Mouse (Mus musculus): ENCODE measurements at regions not wholly inside any gene's neighbourhood (a gene's known extent, or its start where the extent isn't known, plus 50 kb on each side); places are given as distances from the start of the nearest gene placed in this dataset.

GRCm38 (mm10) chr7:133468346-133468745 is 133.6 kb downstream of the Tex36 start:
- no peak for DNase-seq (ENCODE audit: low spot score)

- no peak for DNase-seq (ENCODE audit: low spot score)
Observed at GRCm38 (mm10) chr7:133467579-133467978, 134.4 kb downstream of the Tex36 start.

- DNase-seq (ENCODE audit: low spot score), result no peak
Observed at GRCm38 (mm10) chr7:133459306-133459705, 142.7 kb downstream of the Tex36 start.

DNA sequence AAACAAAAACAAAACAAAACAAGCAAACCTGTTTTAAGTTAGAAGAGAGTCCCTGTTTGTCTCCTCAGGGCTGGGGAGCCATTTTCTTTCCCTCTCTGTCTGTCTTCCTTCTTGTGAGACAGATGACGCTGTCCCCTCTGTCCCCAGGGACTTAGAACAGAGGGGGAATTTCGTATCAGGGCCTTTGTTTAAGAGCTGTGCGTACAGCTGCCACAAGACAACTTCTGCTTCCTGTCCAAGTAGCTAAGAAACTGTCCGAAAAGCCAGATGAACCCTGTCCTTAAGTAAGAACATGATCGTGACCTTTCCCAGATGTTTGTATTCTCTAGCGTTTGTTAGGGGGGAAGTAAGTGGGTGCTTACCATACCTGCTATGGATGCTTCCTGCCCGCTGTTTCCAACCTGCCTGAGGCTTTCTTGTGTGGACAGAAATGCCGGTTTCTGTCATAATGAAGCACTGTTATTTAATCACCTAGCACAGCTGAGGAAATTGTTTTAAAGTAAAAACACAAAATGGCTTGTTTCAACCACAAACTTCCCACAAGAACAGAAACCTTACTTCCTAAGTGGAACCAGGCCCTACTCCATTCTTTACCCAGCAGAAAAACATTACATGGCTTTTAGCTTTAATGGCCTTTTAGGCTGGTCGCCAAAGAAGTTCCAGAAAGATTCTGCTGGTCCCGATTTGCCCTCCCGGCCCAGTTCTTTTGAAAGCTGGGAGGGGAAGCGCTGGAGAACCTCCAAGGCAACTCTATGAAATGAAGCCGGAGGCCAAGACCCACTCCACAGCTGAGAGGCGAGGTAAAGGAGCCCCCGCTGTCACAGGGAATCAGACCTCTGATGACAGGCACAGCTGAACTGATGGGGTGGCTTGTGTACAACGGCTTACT is 144.3 kb downstream of the Tex36 start:
- no peak for DNase-seq (ENCODE audit: low spot score)

- no peak for DNase-seq (ENCODE audit: low spot score)
Observed at GRCm38 (mm10) chr7:133450246-133450645, 151.7 kb downstream of the Tex36 start.

DNA sequence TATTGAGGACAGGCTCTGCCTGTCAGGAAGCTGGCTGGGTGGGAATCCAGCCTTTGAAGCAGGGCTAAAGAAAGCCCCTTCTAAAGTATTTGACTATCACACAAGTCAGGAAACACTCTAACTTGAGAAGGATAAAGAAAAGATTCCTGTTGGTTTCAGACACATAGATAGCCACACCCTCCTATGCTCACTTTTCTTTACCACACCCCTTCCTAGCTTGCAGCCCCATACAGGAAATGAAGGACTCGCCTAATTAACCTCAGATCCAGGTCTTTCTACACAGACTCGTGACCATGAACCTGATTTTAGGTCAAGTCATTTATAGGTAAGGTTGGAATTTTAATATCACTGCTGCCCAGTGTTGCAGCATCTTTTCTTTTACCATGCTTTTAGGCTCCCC is 154.9 kb downstream of the Tex36 start:
- DNase-seq (ENCODE audit: low spot score), result no peak

GRCm38 (mm10) chr7:133441661-133442060 is 160.3 kb downstream of the Tex36 start:
- no peak for DNase-seq (ENCODE audit: low spot score)

GRCm38 (mm10) chr7:133441169-133441568 is 160.8 kb downstream of the Tex36 start:
- DNase-seq (ENCODE audit: low spot score), result no peak

GRCm38 (mm10) chr7:133440711-133441110 is 161.2 kb downstream of the Tex36 start:
- no peak for DNase-seq (ENCODE audit: low spot score)

DNA sequence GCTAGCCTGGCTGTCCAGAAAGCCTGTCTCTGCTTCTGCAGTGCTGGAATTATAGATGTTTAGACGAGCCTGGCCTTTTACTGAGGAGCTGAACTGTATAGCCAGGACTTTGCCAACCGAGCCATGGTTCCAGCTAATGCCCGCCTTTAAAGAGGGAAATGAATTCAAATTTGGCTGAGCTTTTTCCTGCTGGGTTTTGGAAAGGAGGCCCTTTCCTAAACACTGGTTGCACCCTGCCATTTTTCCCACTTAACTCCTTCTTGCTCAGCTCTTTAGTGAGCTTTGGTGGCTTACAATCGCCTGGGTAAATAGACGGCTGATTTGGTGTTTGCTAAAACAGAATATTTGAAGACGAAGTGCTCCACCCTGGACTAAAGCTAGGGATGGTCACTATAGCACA is 161.9 kb downstream of the Tex36 start:
- DNase-seq (ENCODE audit: low spot score), result no peak

GRCm38 (mm10) chr7:133438631-133439030 is 163.3 kb downstream of the Tex36 start:
- DNase-seq (ENCODE audit: low spot score), result no peak

GRCm38 (mm10) chr7:133437866-133438265 is 164.1 kb downstream of the Tex36 start:
- DNase-seq (ENCODE audit: low spot score), result no peak

DNA sequence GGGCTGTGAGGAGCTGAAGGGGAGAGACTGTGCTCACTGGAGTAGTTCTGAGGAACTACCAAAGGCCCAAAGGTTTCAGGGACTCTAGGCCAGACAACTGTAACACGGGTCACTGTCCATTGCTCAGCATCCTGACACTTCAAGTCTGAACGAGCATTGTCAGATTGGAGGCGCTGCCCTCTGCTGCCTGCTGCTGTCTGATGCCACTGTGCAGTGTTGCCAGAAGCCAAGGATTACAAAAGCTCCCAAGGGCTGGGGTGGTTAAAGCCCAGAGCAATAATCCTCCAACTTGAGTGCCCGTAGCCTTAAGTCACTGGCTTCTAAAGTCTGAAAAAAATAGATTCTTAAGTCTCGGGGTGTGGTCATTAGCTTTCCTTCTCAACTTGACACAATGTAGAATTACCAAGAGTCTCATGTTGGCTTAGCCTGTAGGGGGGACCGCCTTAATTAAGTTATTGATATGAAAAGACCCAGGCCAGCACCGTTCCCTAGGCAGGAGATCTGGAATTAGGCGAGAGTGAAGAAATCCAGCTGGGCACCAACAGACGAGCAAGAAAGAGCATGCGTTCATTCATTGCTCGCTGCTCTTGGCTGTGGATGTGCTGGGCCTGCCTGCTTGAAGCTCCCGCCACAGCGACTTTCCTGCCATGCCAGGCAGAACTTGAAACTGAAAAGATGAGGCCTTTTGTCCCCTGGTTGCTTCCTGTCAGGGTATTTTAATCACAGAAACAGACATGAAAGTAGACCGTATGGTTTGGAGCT is 166.2 kb downstream of the Tex36 start:
- DNase-seq (ENCODE audit: low spot score), result no peak

DNA sequence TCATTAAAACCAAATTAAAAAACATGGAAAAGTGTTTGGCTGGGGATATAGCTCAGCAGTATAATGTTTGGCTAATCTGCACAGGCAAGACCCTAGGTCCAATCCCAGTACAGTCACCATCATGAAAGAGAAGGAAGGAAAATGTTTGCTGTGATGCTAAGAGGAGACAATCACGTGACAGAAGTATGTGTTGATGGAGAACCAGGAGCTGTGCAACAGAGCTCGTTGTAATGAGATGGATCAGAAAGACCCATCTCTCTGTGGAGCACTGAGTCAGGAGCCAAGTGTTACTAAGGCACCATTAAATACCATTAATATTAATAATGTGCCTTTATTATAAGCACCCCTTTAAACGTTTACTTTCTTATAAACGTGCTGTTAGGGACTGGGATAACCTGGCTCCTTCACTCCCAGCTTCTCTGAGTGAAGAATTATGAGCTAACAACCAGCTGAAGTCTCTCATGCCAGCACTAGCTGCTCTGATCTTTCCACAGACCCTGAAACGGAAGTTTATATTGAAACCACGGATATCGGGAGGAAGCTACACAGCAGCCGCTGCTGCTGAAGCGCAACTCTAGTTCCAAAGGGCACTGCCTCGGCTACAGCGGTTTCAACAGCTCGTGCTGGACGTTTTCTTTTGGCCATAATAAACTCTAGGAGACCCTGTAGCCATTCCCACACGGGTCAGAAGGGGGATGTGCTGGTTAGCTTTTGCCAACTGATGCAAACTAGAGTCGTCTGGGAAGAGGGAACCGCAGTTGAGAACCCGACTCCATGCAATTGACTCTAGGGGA is 167.7 kb downstream of the Tex36 start:
- no peak for DNase-seq (ENCODE audit: low spot score)

DNA sequence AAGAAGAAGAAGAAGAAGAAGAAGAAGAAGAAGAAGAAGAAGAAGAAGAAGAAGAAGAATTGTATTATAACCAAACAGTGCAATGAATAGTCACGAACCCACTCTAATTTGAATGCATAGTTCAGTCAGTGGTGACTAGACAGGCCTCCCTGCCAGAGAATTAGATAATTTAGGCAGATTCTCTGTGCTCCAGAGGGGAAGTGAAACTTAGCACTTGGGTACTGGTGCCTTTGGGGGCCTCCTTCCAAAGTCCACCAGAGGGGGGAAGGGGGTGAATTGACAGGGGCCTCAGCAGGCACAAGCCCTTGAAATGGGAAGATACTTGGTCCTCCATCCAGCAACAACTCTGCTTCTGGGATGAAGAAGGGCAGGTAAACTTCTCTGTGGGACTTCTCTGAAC is 169.6 kb downstream of the Tex36 start:
- no peak for DNase-seq (ENCODE audit: low spot score)

DNA sequence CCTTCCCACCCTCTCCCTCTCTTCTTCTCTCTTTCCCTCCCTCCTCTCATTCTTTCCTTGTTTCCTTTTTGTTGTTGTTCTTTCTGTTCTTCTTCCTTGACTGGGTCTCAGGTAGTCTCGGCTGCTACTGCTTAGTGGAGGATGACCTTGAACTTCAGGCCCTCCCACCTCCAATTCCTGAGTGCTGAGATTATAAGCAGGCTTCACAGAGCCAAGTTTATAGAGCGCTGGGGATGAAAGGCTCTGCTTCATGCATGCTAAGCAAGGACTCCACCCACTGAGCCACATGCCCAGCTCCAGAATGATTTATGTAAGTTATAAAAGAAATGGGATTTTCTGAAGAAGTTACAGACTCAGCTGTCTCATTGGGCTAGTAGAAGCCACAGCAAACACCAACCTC is 199.9 kb downstream of the Tex36 start:
- DNase-seq (ENCODE audit: low spot score), result no peak

DNA sequence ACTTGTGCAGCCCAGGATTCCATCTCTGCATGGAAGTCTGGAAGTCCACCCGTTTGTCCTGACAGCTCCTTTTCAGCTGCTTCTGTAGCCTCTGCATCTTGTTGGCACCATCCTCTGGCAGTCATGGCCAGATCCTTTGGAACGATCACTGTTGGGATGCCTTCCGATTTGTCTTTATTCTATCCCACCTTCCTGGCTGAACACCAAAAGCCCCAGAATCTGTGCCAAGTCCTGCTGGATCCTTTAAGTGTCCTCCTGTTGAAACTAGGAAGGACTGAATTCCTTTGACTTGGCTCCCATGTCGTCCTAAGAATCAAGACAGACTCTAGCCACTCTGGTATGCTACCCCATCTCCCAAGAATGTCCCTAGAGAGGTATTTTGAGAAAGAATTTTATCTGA is 201.3 kb downstream of the Tex36 start:
- DNase-seq (ENCODE audit: low spot score), result no peak

- DNase-seq (ENCODE audit: low spot score), result no peak
Observed at GRCm38 (mm10) chr7:133388716-133389115, 213.2 kb downstream of the Tex36 start.

DNA sequence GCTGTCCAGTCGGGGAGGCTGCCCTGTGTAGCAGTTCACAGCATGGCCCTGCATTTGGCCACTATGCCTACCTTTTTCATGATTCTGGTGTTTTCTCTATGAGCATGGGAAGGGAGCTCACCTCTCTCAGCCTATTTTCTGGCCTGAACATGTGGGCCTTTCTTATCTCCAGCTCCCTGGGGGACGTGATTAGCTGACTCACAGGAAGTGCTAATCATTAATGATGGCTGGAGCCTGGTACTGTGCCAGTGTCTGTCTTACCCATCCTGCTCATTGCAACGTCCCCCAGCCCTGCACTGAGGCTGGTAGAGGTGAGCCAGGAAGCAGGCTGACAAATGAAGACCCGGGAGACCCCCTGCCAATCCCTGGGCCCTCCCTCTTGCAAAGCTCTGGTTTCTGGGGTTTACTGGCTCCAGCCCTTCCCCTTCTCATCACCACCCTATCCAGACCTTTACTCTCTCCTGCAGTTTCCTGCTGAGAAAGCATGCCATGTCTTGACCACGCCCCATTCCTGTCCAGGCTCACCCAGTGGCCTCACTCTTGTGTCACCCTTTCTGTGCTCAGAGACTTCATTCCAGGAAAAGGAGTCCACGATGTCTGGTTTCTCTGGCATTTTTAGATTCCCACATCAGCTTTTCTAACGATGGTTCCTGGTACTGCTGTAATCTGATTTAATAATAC is 219.8 kb downstream of the Tex36 start:
- no peak for DNase-seq (ENCODE audit: low spot score)

DNA sequence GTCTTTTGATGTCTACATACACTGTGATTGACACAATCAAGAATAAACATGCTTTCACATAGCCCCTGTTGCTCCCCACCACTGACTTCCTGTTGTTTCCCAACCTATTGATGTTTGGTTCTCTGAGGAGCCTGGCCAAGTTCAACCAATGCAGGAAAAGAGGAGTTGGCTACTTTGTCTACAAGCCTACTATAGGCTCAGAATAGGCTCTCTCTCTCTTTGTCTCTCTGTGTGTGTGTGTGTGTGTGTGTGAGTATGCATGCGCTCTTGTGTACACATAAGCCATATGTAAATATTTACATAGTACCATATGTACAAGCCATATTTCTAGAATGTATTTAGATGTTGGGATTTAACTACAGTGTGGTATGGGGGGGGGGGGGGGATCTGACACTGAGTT is 222.6 kb downstream of the Tex36 start:
- no peak for DNase-seq (ENCODE audit: low spot score)

DNA sequence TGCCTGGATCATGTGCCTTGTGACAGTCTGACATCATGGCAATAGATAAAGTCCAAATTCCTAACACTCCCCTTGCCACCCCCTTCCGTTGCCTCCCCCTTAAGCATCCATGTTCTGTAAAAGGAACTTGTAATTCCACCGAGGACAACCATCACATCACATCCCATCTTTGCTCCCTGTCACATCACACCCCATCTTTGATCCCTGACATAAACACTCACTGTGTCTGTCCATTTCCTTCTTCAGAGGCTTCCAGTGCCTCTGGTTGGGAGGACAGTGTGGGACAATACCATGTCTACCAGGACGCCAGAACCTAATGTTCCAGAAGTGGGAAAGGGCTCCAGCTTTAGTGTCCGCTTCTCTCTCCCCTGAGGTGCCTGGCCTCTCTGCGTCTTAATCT is 223.6 kb downstream of the Tex36 start:
- DNase-seq (ENCODE audit: low spot score), result peak; percentile 4

Data from lung, postnatal 25 days (tissue).